Mouse (Mus musculus) c-Kit-positive CD71-negative TER-119-negative erythroid progenitor cells, embryonic 14.5 days (primary cell): ENCODE measurements around the gene Car10.
"Not testable (repeated sequence)": the region's sequence is repeated elsewhere in the genome, so short reads cannot be mapped to it uniquely, and the experiment has no call there.

ENCODE experiments used
- DNase-seq: peaks from one replicate; pipeline ENCODE4 v3.0.0-alpha.2; 2013; ENCODE audit warnings: low read depth

Gene Car10

DNA sequence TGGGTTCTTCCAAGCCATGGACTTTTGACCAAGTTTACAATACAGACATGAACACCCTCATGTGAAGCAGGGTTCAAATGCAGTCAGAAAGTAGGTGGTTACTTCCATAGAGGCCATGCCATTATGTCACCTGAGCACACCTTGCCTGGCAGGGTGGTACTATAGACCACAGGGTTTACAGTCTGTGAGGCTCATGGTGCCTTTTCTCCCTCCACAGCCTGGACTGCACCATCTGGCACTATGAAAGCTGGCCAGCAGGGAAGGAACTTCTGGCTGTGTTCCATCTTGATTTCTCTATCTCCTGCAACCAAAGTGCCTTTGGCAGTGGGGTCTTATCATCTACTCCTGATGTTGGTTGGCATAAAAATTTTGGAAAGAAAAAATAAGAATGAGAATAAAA lies 295.5 kb downstream of the Car10 start:
- not testable (repeated sequence) for DNase-seq

DNA sequence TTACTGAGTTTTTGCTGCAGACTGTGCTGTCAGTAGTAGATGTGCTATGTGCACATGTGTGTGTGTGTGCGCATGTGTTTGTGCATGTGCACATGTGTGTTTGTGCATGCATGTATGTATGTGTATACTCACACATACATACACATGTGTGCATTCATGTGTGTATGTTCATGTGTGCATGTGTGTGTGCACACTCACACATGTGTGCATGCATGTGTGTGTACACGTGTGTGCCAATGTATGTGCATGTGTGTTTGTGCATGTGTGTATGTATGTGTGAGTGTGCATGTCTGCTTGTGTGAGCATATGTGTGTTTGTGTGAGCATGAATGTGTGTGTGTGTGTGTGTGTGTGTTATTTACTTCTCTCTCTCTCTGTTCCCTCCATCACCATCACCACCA lies 298.5 kb downstream of the Car10 start:
- DNase-seq: no peak

DNA sequence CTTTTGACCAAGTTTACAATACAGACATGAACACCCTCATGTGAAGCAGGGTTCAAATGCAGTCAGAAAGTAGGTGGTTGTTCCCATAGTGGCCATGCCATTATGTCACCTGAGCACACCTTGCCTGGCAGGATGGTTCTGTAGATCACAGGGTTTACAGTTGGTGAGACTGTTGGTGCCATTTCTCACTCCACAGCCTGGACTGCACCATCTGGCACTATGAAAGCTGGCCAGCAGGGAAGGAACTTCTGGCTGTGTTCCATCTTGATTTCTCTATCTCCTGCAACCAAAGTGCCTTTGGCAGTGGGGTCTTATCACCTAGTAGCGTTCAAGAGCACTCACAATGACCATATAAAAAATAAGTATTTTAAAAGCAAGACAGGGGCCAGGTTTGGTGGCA lies 303.3 kb downstream of the Car10 start:
- DNase-seq: not testable (repeated sequence)

DNA sequence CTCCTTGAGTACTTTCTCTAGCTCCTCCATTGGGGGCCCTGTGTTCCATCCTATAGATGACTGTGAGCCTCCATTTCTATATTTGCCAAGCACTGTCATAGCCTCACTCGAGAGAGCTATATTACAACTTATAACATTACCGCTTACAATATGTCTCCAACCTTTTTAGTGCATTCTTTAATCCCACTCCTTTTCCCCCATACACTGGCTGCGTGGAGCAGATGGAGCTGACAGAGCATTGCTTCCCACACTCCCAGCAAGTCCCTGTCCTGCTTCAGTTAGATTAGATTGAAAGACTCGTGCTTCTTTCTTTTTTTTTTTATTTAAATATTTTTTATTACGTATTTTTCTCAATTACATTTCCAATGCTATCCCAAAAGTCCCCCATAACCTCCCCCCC lies 310.2 kb downstream of the Car10 start:
- DNase-seq: no peak

DNA sequence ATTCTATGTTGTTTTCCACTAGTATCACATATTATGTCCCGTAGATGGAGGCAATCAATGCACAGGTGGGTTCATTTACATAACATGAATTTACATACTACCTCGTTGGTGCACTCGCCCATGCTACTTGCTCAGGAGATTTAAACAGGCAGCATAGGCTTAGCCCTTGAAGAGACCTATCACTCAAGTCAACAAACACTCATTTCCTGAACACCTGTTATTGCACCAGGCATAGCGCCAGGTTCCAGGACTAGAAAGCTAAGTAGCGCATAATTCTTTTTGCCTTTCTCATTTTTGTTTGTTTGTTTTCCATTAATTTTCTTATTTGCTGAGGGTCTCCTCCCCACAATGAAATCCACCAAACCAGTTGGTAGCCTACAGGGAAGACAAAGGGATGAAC lies 333.7 kb downstream of the Car10 start:
- no peak for DNase-seq

DNA sequence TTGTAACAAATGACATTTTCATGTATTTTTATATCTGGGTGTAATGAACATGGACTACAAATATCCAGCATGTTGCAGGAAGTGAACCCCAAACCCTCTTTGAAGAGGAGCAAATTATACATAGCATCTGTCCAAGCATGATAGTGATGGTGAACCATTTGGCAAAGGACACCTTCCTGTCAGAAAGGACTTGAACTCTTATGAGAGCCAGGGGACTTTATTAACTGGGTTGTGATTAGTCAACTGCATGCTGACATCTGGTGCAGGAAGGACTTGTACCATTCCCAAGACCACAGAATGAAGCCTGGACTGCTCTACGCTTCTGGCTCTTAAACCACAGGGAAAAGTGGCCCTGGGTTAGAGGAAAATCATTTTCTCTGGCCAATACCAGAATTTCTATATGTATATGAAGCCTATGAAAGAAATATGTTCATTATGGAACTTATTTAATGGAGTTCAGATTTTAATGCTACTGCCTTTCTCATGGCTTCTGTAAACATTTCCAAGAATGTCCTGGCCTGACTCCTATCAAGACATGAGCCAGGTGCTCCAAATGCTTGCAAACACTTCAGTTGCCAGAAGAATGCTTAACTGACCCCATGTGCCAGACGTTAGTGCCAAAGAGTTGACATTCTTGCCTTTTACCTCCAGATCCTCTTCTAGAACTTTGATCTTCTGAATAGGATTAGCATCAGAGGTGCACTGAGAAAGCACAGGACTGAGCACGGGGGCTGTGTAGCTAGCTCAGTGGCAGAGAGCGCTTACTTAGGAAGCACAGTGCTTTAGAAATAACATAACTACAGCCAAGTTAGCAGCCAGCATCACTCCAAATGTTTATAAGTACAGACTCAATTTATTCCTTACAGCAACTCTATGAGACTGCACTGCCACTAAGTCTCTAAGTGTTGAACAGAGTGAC lies 337.4 kb downstream of the Car10 start:
- DNase-seq: no peak

DNA sequence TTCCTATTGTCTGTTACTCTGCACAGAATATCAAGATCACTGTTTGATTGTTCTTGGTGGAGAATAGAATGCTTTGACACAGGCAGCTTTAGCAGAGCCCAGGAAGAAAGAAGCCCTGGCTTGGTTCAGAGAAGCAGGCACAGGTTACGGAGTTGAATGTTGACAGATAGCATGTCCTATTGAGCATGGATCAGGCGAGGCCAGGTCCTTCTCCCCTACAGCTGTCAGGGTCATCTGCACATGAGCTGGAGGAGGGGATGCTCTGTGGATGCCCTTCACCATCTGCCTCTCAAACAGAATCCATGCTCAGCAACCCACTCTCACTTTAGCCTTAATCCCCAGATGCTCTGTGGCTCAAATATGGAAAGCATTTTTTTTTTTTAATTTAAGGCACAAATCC lies 339.1 kb downstream of the Car10 start:
- no peak for DNase-seq

DNA sequence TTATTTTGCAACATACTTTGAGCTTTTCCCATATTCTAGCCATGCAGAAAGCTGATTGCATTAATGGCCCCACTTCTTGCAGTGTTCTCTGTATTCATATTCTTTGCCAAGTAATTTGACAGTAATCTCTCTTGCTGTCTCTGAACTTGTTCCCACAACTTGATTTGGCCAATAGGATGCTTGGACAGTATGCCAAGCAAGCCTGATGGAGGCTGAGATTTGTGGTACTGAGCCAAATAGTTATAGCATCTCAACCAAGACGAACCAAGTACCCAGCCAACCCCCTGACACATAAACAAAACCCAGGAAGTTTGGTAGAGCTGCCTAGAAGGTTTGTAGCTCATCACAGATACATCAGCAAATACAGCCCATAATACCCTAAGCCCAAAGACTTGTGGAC lies 342.6 kb downstream of the Car10 start:
- DNase-seq: no peak

DNA sequence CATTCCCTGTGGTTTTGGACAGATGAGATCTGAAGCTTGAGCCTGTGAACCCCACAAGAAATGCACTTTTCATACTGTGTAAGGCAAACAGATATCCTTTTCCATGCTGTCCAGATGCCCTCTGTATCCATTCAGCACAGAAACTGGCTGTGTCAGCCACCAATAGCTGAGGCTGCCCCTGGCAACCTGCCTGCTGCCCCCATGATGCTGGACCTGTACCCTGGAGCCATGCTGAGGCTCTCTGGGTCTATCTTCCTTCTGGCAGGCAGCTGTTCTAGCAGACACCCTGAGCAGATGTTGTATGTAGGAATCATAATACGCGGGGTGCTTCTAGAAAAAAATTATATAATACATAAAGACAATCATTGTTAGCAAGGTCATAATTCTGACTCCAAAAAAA lies 345.9 kb downstream of the Car10 start:
- no peak for DNase-seq

DNA sequence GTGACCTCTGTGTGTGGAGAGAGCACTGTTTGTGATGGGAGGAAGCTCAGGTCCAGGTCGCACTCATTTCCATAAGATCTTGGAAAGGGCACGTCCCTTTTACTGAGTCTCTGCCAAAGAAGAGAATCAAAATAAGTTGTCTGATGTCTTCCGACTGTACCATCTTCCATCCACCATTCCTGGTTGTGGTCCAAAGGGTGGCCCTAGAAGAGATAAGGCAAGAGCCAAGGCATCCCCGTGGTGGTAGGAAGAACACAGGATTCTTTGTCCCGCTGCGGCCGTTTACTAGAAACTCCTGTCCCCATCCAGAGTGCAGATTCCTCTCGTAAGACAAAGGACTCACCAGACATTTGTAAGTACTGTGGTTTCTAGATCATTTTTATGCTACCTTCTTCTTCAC lies 346.9 kb downstream of the Car10 start:
- no peak for DNase-seq

DNA sequence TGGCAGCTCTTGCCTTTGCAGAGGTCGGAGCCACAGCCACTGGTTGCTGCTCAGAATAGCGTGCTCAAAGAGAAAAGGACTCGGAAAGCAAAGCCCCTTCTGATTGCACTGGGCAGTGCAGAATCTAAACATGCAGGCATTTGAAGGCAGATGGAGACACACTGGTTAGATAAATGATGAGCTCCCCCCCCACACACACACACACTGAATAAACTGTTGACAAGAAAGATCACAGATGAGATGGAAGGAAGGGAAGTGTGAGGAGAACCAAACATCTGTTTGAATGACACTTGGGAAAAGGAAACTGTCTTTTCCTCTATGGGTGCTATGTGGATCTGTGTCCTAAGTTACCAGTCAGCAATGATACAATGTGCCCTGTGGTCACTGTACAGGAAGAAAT lies 349.7 kb downstream of the Car10 start:
- no peak for DNase-seq

DNA sequence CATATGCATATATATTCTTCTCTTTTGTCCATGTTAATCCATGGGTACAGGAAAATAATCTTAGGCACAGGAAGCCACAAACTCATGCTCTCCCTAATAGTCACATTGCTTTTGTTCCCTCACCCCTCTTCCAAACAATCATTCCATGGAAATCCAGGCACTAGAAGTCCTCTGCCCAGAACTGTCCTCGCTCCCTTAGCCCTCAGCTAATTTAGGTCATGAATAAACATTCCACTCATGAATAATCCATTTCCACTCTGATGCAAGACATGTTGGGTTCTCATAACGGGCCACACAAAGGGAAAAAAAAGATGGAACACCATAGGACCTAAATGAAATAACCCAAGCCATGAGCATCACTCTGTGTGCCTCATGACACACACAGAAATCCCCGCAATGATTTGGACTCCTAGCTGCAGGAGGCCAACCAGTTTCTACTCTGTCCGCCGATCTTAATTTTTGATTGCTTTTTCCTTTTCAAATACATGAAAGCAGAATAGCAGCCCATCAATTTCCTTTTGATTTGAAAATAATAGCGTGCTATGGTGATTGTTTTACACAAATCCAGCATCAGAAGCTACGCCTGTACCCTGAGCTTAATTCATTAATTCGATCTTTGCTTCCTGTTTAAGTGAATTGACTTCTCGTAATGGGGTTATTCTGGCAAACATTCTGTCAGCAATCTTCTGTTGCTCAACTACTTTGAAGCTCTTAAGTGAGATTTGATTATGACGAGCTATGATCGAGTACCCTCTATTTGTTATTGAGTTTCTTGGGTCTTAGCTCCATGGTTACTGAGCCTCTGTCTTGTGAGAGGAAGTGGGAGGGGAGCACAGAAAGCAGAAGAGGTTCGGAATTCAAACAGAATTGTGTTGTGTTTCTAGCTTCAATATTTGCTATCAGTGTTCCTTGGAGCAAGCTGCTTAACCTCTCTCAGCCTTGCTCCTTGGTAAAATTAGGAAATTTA lies 350.7 kb downstream of the Car10 start:
- DNase-seq: no peak

DNA sequence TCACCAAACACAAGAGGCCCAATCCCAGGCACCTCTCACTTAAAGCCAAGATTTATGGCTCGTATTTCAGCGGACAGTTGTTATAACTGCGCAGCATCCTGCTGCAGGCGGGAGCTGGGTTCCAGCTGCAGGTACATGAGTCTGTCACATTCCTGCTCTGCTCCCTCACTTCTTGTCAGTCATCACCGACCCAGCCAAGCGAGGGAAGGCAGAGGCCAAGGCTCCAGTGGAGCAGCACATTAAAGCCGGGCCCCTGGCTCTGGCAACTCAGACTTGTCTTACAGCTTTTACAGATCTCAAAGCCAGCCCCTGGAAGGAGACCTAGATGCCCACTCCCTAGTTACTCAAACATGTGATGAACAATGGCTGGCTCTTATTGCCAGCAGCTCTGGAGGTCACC lies 352.7 kb downstream of the Car10 start:
- no peak for DNase-seq

DNA sequence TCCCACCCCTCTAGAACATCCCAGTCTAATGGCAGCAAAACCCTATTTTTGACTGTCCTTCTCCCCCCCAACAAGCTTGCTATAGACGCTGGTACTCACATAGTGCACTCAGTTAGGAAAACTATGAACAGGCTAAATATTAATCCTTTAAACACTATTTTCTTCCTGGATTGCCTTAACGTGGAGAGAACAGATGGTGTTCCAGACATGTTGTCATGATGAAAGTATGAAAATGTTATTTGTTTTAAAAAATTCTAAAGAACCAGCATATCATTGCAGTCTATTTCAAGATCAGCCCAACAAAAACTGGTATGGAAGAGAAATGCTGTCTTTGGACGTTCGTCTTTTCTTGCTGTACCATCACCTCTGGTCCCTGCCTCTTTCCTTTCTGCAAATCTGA lies 368.4 kb downstream of the Car10 start:
- no peak for DNase-seq

DNA sequence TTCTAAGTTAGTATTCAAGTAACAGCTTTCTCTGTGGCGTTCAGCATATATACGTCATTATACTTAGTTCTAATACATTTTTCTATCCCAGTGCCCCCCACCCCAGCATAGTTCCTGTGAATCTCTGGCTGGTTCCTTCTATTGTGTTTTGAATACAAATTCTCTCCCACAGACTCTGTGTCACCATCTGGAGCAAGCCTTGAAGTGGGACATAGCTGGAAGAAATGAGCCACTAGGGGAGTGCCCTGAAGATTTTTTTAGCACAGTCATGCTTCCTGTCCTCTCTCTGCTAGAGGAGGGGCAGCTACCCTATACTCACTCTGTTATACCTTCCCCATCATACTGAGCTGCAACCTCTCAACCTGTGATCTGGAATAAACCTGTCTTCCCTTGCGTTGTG lies 369.9 kb downstream of the Car10 start:
- no peak for DNase-seq

DNA sequence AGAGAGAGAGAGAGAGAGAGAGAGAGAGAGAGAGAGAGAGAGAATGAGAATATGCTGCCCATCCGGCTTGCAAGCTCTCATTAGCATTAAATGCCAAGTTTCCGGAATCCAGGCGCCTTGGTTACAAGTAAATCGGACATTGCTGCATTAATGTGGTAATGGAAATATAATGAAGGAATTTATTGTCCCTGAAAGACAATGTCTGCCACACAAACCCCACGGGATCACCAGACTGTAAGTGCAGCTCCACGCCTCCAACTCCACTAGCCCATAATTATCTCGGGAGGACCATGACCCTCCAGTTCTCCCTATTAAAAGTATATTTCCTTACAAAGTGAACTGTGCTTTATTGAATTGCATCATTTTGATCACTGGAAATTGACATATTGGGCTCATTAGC lies 372.9 kb downstream of the Car10 start:
- DNase-seq: no peak

DNA sequence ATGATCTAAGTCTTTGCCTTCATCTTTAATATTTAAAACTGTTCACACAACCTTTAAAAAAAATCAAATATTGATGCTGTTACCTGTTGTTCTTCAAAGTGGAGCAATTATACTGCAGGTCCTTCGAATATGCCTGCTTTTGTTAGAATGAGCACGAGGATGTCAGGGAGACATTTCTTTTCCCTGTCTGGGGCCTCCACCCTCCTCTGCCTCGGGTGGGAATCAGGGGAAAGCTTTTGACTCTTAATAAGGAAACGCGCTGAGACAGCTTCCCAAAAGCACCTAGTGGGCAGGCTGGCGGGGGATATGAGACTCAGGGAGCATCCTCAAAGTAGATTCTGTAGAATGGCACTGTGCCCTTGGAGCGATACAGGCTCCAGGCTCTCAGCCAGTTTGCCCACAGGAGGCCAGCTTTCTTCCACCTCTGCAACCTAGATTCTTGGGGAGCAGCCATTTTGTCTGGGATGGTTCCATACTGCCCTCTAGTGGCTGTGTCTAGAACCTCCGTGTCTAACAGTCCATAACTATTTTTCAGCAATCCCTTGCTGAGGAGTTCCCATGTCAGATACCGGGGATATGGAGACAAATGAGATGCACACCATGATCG lies 373.8 kb downstream of the Car10 start:
- peak; percentile 23 for DNase-seq

DNA sequence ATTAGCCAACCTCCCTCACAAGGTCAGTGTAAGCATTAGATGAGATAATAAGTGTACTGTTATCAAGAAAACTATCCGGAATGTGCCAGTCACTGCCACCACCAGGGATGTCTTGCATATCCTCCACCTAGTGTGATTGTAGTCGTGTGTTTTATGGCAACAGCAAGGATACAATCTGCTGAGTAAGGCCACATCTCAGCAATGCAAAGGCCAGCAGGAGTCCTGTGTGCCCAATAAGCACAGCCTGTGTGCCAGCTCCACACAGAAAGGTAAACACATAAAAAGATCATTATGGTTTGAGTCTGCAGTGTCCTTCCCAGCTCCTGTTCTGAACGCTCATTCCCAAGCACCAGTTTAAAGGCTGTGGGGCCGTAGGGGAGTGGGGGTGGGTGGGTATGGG lies 386.8 kb downstream of the Car10 start:
- DNase-seq: no peak

DNA sequence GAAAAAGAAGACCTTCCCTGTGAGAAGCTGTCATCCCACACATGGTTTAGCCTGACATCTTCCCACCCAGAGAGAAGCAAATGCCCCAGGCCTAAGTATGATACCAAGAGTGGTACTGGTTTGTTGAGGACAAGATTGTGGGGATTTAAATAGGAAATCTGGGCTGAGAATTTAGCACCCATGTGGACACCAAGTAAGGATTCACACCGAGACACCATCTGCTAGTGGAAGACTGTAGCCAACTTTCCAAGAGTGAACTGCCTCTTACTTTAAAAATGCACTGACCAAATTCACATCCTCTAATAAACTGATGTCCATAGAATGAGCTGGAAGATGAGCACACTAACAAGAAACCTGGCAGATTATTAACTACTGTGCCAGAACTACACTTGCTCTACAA lies 389.2 kb downstream of the Car10 start:
- no peak for DNase-seq

DNA sequence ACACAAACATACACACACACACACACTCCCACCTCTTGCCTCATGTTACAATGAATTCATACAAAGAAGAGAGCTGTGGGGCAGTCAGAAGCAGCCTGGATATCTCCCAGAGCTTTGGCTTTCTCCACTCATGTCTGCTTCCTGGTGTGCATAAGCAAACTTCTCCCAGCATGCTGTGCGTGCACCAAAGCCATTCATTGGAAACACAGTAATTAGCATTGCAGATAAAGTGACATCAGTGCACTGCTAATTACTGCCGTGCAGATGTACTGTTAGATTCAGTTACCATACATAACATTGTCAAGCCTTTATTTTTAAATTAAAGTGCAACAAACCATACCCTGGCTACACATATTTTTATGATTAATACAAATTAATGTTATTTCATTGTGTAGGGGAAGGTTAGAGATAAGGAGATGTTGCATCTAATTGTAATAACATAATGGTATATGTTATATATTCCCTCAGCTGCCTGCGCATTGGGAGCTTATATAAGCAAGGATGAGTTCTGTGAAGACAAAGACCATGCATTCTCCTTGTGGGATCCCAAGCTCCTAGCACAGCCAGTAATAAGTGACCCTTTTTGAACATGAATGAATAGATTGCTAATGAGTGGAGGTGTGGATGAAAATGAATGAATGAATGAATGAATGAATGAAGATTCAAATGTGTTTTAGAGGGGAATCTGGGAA lies 390.2 kb downstream of the Car10 start:
- DNase-seq: no peak

DNA sequence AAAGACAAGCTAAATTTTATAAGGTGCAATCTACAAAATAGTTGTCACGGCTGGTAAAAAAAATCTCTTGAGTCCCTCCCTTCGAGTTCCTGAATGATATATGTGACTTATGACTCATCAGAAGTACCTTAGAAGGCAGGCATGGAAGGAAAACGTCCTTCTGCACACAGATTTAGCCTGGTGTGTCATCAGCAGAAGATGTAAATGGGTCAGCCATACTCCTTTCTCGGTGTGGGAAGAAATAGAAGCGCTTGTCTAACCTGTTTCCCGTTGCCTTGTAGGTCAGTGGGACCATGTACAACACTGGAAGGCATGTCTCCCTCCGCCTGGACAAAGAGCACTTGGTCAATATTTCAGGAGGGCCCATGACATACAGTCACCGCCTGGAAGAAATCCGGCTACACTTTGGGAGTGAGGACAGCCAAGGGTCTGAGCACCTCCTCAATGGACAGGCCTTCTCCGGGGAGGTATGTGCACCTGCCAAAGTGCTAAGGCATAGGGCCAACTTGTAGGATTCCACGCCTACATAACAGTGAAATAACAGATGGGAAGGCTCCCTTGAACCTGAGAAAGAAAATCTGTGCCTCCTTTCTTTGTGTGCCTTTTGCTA lies 392.5 kb downstream of the Car10 start:
- no peak for DNase-seq

DNA sequence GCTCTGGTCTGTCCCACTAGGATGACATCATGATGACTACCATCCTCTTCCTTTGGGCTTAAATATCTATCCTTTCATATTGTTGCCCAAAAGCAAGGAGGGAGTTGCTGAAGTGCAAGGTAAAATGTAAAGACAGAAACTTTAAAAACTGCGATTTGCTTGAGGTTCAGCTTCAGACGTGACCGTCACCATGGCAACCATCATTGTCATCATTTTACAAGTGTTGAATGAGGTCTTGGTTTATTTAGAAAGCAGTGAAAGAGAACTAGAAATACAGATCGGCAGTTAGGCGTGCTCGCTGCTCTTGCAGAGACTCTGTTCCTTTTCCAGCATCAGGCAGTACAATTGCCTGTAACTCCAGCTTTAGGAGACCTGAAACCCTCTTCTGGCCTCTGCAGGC lies 400.1 kb downstream of the Car10 start:
- DNase-seq: no peak
